Mouse (Mus musculus): ENCODE results near the gene Errfi1. TPM values are rescaled to one million over a fixed set of nuclear protein-coding genes. Genes with fewer than 3 reads are reported as not detected.

The Errfi1 gene
- polyA plus RNA-seq, 1 experiment from 2014 or later, result 11.3 TPM

Other genes starting within 250 kb of the Errfi1 start
- 0.05 and 0.08 TPM in 2 replicates for gene Slc45a1, start 201.7 kb upstream of the Errfi1 start, polyA plus RNA-seq (2015; fragmentation: Nextera tagmentation; extraction: Ambion mirVana)
- gene Park7, start 60.5 kb downstream of the Errfi1 start, polyA plus RNA-seq (2015; fragmentation: Nextera tagmentation; extraction: Ambion mirVana), result 298 and 333 TPM in 2 replicates
- 0.57 and 0.82 TPM in 2 replicates for gene Tnfrsf9, start 60.6 kb downstream of the Errfi1 start, polyA plus RNA-seq (2015; fragmentation: Nextera tagmentation; extraction: Ambion mirVana)
- gene Uts2, start 143.2 kb downstream of the Errfi1 start, polyA plus RNA-seq (2015; fragmentation: Nextera tagmentation; extraction: Ambion mirVana), result not detected in 2 replicates
- gene Per3, start 190.7 kb downstream of the Errfi1 start, polyA plus RNA-seq (2015; fragmentation: Nextera tagmentation; extraction: Ambion mirVana), result 7.6 and 8.3 TPM in 2 replicates
- 97.0 and 105 TPM in 2 replicates for gene Vamp3, start 204.0 kb downstream of the Errfi1 start, polyA plus RNA-seq (2015; fragmentation: Nextera tagmentation; extraction: Ambion mirVana)
- gene Gm13090, start 235.7 kb downstream of the Errfi1 start, polyA plus RNA-seq (2015; fragmentation: Nextera tagmentation; extraction: Ambion mirVana), result not detected in 2 replicates